Comparison of ENCODE assay signal across 9 mouse cellular contexts in the genomic region with DNA sequence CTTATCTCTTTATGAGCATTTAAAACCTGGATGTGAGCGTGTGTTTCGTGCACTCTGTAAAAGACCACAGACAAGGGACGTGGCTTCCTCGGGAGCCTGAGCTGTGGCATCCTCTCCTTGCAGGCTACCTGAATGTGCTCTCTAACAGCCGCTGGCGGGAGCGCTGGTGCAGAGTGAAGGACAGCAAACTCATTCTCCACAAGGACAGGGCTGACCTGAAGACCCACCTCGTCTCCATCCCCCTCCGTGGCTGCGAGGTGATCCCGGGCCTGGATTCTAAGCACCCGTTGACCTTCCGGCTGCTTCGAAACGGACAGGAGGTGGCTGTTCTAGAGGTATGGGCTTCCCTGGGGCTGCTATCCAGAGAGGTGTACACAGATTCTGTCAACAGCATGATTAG.
DNase-seq lines count a peak whose midpoint lies in the region; ATAC-seq lines count a peak whose summit lies in the region.
"Had no signal": no experiment of that assay in that cellular context is flagged by ENCODE, and none has a peak within 500 bp of the region (broad histone marks: within the 10 kb centered on the region; RNA-seq: fewer than 3 reads in every experiment).

No protein-coding gene starts in this region.

- DNase-seq in heart, postnatal 10 days = no peak
- no peak for DNase-seq in lung, adult 18-20 months
- peak; percentile 10 for DNase-seq in induced T-regulatory cell, adult 2 months (ENCODE audit: low read depth)
- no peak for DNase-seq in ovary, postnatal 36 days (ENCODE audit: low spot score)
- DNase-seq: cerebellum, adult 9-11 months; liver, embryonic 13.5 days had no signal

- peak overlapping the region; percentile 47; the same call in 1 of the 2 replicates for H3K9ac ChIP-seq in heart, embryonic 14.5 days (ENCODE audit: low read length)
- no peak overlapping the region for H3K9ac ChIP-seq in lung, embryonic 15.5 days
- H3K9ac ChIP-seq in stomach, embryonic 14.5 days (replicated peaks; ENCODE audit: low read depth, low read length) = no peak overlapping the region
- H3K9ac ChIP-seq: liver, embryonic 13.5 days had no signal

- peak overlapping the region; percentile 70 to 81 for H3K27ac ChIP-seq in heart, embryonic 14.5 days (replicated peaks in 1 of 2; ENCODE audit: control insufficient read depth in 1 of 2, insufficient read depth in 1 of 2, low read depth in 2 of 2, low read length in 2 of 2)
- peak overlapping the region; percentile 68 for H3K27ac ChIP-seq in lung, embryonic 15.5 days
- H3K27ac ChIP-seq in stomach, embryonic 14.5 days (ENCODE audit: low read length) = peak overlapping the region; percentile 87
- H3K27ac ChIP-seq: liver, embryonic 13.5 days had no signal

- ATAC-seq in heart, embryonic 14.5 days (ENCODE audit: insufficient number of reproducible peaks, insufficient read depth, low FRiP score, low read depth) = no peak
- no peak for ATAC-seq in lung, embryonic 15.5 days (ENCODE audit: borderline replicate concordance, extremely low read depth, low FRiP score, low TSS enrichment)
- ATAC-seq in stomach, embryonic 14.5 days (ENCODE audit: insufficient number of reproducible peaks, insufficient read depth, low FRiP score, low read depth) = no peak

- peaks cover 21 to 30% of the 10 kb centered on the region in 2 experiments for H3K4me1 ChIP-seq in heart, embryonic 14.5 days (ENCODE audit: control insufficient read depth in 2 of 2, insufficient read depth in 2 of 2, low read length in 2 of 2)
- H3K4me1 ChIP-seq in lung, embryonic 15.5 days = peaks cover 49% of the 10 kb centered on the region
- H3K4me1 ChIP-seq in stomach, embryonic 14.5 days (ENCODE audit: control insufficient read depth, insufficient read depth, low read length) = peaks cover 42% of the 10 kb centered on the region

- peak overlapping the region; percentile 50 for H3K4me2 ChIP-seq in heart, embryonic 14.5 days (ENCODE audit: low read length)
- peak overlapping the region; percentile 17 for H3K4me2 ChIP-seq in lung, embryonic 15.5 days
- H3K4me2 ChIP-seq in stomach, embryonic 14.5 days (replicated peaks; ENCODE audit: low read depth, low read length) = no peak overlapping the region
- H3K4me2 ChIP-seq: liver, embryonic 13.5 days had no signal

- intact Hi-C loops in heart, postnatal 10 days (cut with DNase I) = loop anchor here (10.0 kb wide), 1 partner anchor 219 kb away; a partner anchor contains a TSS

- WGBS in heart, embryonic 14.5 days = 48% methylated on average over 15 of the region's 15 CpGs
- WGBS in lung, embryonic 15.5 days = 60% methylated on average over 15 of the region's 15 CpGs
- 65% methylated on average over 15 of the region's 15 CpGs for WGBS in stomach, embryonic 14.5 days

- no peak overlapping the region for H3K4me3 ChIP-seq in heart, embryonic 14.5 days (ENCODE audit: control insufficient read depth in 1 of 2, insufficient read depth in 1 of 2, low read depth in 1 of 2, low read length in 2 of 2)
- H3K4me3 ChIP-seq in lung, embryonic 15.5 days = no peak overlapping the region
- no peak overlapping the region for H3K4me3 ChIP-seq in stomach, embryonic 14.5 days (ENCODE audit: low read depth, low read length)
- H3K4me3 ChIP-seq: liver, embryonic 13.5 days had no signal

- no peaks in the 10 kb centered on the region for H3K9me3 ChIP-seq in heart, embryonic 14.5 days (ENCODE audit: control insufficient read depth, low read length)
- H3K9me3 ChIP-seq in lung, embryonic 15.5 days = no peaks in the 10 kb centered on the region
- no peaks in the 10 kb centered on the region for H3K9me3 ChIP-seq in stomach, embryonic 14.5 days (ENCODE audit: control insufficient read depth, low read depth, low read length)
- H3K9me3 ChIP-seq: liver, embryonic 13.5 days had no signal

- H3K27me3 ChIP-seq in heart, embryonic 14.5 days (ENCODE audit: control insufficient read depth, insufficient read depth, low read length) = no peaks in the 10 kb centered on the region
- no peaks in the 10 kb centered on the region for H3K27me3 ChIP-seq in lung, embryonic 15.5 days
- no peaks in the 10 kb centered on the region for H3K27me3 ChIP-seq in stomach, embryonic 14.5 days (ENCODE audit: control insufficient read depth, insufficient read depth, low read length)
- H3K27me3 ChIP-seq: liver, embryonic 13.5 days had no signal

- peaks cover 83% of the 10 kb centered on the region for H3K36me3 ChIP-seq in heart, embryonic 14.5 days (ENCODE audit: control insufficient read depth, insufficient read depth, low read length)
- peaks cover 40% of the 10 kb centered on the region for H3K36me3 ChIP-seq in lung, embryonic 15.5 days
- H3K36me3 ChIP-seq in stomach, embryonic 14.5 days (ENCODE audit: control insufficient read depth, insufficient read depth, low read length) = peaks cover 22% of the 10 kb centered on the region
- H3K36me3 ChIP-seq: liver, embryonic 13.5 days had no signal
